Mouse (Mus musculus): ENCODE data around the gene Dicer1.

Gene Dicer1

GRCm38 (mm10) chr12:104678462-104678861, 73.3 kb downstream of the Dicer1 start:
- no peak for DNase-seq (ENCODE audit: low read depth in 2 of 2, low spot score in 2 of 2)

GRCm38 (mm10) chr12:104677371-104677924, 74.3 kb downstream of the Dicer1 start:
- no peak for DNase-seq (ENCODE audit: low read depth in 2 of 2, low spot score in 2 of 2)

- DNase-seq (ENCODE audit: low read depth in 2 of 2, low spot score in 2 of 2), result no peak
These were observed 75.0 kb downstream of the Dicer1 start for GRCm38 (mm10) chr12:104676535-104677370.

DNA sequence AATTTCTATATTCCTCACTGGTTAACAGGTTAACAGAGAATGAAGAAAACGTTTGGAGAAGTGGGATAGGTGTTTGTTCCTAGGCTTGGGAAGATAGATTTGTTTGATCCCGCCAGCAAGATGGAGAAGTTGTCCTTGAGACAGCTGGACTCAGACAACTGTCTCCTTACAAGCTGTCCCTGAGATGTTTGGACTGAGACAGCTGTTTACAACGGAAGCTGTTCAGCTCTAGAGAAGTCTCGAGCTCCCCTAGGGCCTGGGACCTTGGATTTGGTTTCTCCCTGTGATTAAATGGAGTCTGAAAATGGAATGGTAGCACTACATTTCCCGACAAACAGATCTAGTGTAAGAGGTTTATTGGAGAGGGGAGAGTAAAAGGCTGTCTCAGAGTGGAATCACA, 78.8 kb downstream of the Dicer1 start:
- no peak for DNase-seq (ENCODE audit: low read depth in 2 of 2, low spot score in 2 of 2)

GRCm38 (mm10) chr12:104672406-104672805, 79.3 kb downstream of the Dicer1 start:
- DNase-seq (ENCODE audit: low read depth in 2 of 2, low spot score in 2 of 2), result no peak

DNA sequence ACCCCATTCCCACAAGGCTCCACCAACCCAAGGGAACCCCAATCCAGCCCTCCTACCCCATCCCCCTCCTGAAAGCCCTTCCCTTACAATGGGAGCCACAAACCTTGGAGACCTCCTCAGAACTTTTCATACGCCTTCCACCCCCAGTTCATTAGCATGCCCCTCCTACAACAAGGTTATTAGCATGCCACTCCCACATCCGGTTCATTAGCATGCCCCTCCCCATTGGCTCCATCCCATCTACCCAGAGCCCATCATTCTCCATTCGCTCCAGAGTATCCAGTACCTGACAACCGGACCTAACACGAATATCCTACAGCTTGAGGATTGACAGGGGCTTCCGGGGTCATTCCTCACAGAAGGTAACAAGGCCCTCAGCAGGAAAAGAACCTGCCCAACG, 83.9 kb downstream of the Dicer1 start:
- DNase-seq (ENCODE audit: low read depth in 2 of 2, low spot score in 2 of 2), result no peak

- no peak for DNase-seq (ENCODE audit: low read depth in 2 of 2, low spot score in 2 of 2)
These were observed 85.8 kb downstream of the Dicer1 start for GRCm38 (mm10) chr12:104665951-104666350.

- DNase-seq (ENCODE audit: low read depth in 2 of 2, low spot score in 2 of 2), result no peak
These were observed 86.2 kb downstream of the Dicer1 start for GRCm38 (mm10) chr12:104665521-104665920.

- no peak for DNase-seq (ENCODE audit: low read depth in 2 of 2, low spot score in 2 of 2)
These were observed 95.6 kb downstream of the Dicer1 start for GRCm38 (mm10) chr12:104656146-104656545.

DNA sequence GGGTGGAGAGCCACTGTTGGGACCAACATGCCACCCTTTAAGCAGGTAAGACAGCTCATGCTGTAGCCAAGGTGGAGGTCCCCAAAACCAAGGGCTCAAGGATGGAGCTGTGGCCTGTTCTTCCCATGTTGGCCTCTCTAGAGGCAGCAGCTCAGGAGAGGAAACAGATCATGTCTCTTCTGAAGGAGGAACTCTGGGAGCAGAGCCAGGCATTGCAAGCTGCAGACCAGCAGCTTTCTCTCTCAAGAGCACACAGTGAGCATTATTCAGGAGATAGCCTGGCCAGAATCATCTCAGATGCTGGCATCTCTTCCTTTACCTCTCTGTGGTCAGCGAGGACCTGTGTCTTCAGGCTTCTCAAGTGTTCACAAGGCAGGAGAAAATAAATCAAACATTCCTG, 96.7 kb downstream of the Dicer1 start:
- no peak for DNase-seq (ENCODE audit: low read depth in 2 of 2, low spot score in 2 of 2)

DNA sequence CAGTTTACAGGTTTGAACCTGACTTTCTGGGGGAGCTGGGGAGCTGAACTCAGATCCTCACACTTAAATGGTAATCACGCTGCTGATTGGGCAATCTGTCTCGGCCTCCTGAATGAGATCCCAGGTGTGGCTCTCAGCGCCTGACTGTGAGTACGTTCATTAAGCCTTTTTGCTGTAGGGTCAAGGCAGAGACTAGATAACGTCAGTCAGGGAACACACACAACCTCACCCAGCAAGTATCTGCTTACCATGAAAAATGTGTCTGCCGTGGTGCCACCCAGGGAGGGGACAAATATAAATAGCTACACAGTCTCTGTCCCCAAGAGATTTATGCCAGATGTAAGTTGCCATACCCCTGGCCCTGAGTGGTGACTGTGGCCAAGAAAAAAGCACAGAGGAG, 99.7 kb downstream of the Dicer1 start:
- DNase-seq (ENCODE audit: low read depth in 2 of 2, low spot score in 2 of 2), result no peak

- DNase-seq (ENCODE audit: low read depth in 2 of 2, low spot score in 2 of 2), result no peak
These were observed 100.5 kb downstream of the Dicer1 start for GRCm38 (mm10) chr12:104651269-104651668.

GRCm38 (mm10) chr12:104650510-104651260, 101.1 kb downstream of the Dicer1 start:
- no peak for DNase-seq (ENCODE audit: low read depth in 2 of 2, low spot score in 2 of 2)

- DNase-seq (ENCODE audit: low read depth in 2 of 2, low spot score in 2 of 2), result no peak
These were observed 103.4 kb downstream of the Dicer1 start for GRCm38 (mm10) chr12:104648366-104648765.

- no peak for DNase-seq (ENCODE audit: low read depth in 2 of 2, low spot score in 2 of 2)
These were observed 109.4 kb downstream of the Dicer1 start for GRCm38 (mm10) chr12:104642337-104642736.

GRCm38 (mm10) chr12:104640934-104641333, 110.8 kb downstream of the Dicer1 start:
- DNase-seq (ENCODE audit: low read depth in 2 of 2, low spot score in 2 of 2), result no peak

DNA sequence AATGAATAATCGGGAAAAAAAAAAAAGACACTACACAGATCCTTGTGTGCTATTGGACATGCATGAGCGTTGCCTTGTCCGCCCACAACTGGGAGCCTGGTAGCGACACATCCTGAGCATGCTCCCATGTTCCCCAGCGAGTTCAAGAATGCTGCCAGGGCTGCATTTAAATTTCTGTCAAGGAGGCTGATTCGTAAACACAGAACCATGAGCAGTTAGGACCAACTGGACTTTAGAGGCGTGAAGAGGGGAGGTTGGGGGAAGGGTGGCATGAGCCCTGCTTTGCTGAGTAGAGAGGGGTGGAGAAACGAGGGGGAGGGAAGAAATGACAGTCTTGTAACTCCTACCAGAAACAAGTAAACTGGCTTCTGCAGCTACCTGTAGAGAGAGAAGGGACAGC, 113.6 kb downstream of the Dicer1 start:
- no peak for DNase-seq (ENCODE audit: low read depth in 2 of 2, low spot score in 2 of 2)

All from CD8-positive naive resting alpha-beta T cell, adult 2 months (primary cell).